Mouse (Mus musculus) myocyte (in vitro differentiated cells): ENCODE results near the gene Rdh16f2. TPM values are rescaled to one million over a fixed set of nuclear protein-coding genes. Genes with fewer than 3 reads are reported as not detected.
A peak's percentile ranks its signal among the peaks of the same experiment; 100 is the strongest.

ENCODE experiments used
- H3K27me3 ChIP-seq: one replicate; pipeline ENCODE4 v1.6.1; 2011; ENCODE audit not compliant: control insufficient read depth, insufficient read depth, insufficient read length
- H3K36me3 ChIP-seq: one replicate; pipeline ENCODE4 v1.6.1; 2011; ENCODE audit not compliant: control insufficient read depth, insufficient read depth
- H3K4me2 ChIP-seq: one replicate; pipeline ENCODE4 v1.6.1; 2011; ENCODE audit warnings: low read depth, control low read depth
- H3K4me3 ChIP-seq: one replicate; pipeline ENCODE4 v1.5.1; 2011; ENCODE audit warnings: mild to moderate bottlenecking, control low read depth, moderate library complexity
- H3K79me2 ChIP-seq: one replicate; pipeline ENCODE4 v1.6.1; 2011; ENCODE audit not compliant: control insufficient read depth, insufficient read depth
- H3ac ChIP-seq: one replicate; pipeline ENCODE4 v1.6.1; 2011; ENCODE audit not compliant: control insufficient read depth, insufficient read length
- CEBPB ChIP-seq: IDR thresholded peaks from 2 replicates; pipeline ENCODE4 v1.6.1; 2011; ENCODE audit warnings: mild to moderate bottlenecking, moderate library complexity; ENCODE audit not compliant: poor library complexity, insufficient read depth, severe bottlenecking
- E2F4 ChIP-seq: IDR thresholded peaks from one replicate; pipeline ENCODE4 v1.6.1; 2011; ENCODE audit warnings: mild to moderate bottlenecking, control low read depth, moderate library complexity; ENCODE audit not compliant: insufficient read depth
- MAX ChIP-seq: IDR thresholded peaks from one replicate; pipeline ENCODE4 v1.6.1; 2011; ENCODE audit warnings: low read depth, mild to moderate bottlenecking, control low read depth
- MYOD1 ChIP-seq, 3 experiments: IDR thresholded peaks; one replicate each; pipeline ENCODE4 v1.6.1; 2011; ENCODE audit warnings: control low read depth in 2 of 3, low read depth in 2 of 3, mild to moderate bottlenecking in 2 of 3, moderate library complexity in 1 of 3; ENCODE audit not compliant: insufficient read length in 2 of 3, control insufficient read depth in 1 of 3
- MYOG ChIP-seq, 3 experiments: IDR thresholded peaks; one replicate each; pipeline ENCODE4 v1.6.1; 2011; ENCODE audit warnings: control low read depth in 2 of 3, low read depth in 2 of 3, mild to moderate bottlenecking in 2 of 3; ENCODE audit not compliant: insufficient read length in 2 of 3, control insufficient read depth in 1 of 3, insufficient read depth in 1 of 3
- POLR2A ChIP-seq: IDR thresholded peaks from one replicate; pipeline ENCODE4 v1.6.1; 2011; ENCODE audit warnings: low read depth, mild to moderate bottlenecking, control low read depth, moderate library complexity; ENCODE audit not compliant: insufficient read length
- POLR2AphosphoS2 ChIP-seq: IDR thresholded peaks from one replicate; pipeline ENCODE4 v1.6.1; 2011; ENCODE audit warnings: low read depth, control low read depth; ENCODE audit not compliant: insufficient read length
- REST ChIP-seq: IDR thresholded peaks from one replicate; pipeline ENCODE4 v1.6.1; 2011; ENCODE audit warnings: mild to moderate bottlenecking, control low read depth, moderate library complexity; ENCODE audit not compliant: insufficient read depth, insufficient read length
- SRF ChIP-seq: IDR thresholded peaks from one replicate; pipeline ENCODE4 v1.6.1; 2011; ENCODE audit warnings: low read depth; ENCODE audit not compliant: control insufficient read depth, insufficient read length
- TCF12 ChIP-seq: IDR thresholded peaks from one replicate; pipeline ENCODE4 v1.6.1; 2011; ENCODE audit warnings: mild to moderate bottlenecking, control low read depth; ENCODE audit not compliant: poor library complexity, insufficient read depth, severe bottlenecking
- TCF3 ChIP-seq: IDR thresholded peaks from one replicate; pipeline ENCODE4 v1.6.1; 2011; ENCODE audit warnings: low read depth, control low read depth; ENCODE audit not compliant: insufficient read length
- USF1 ChIP-seq: IDR thresholded peaks from one replicate; pipeline ENCODE4 v1.6.1; 2011; ENCODE audit warnings: low read depth, mild to moderate bottlenecking, control low read depth, moderate library complexity
- polyA plus RNA-seq: library from polyadenylated mRNA; unstranded; fragments of >200 nt; fragmentation: generic; extraction: Trizol; gene quantifications from one replicate; pipeline ENCODE4 v1.2.1, GENCODE M21; 2012; ENCODE audit warnings: missing spikeins

Gene Rdh16f2
- polyA plus RNA-seq, 1 experiment, result 0.06 TPM

GRCm38 (mm10) chr10:127848089-127848488 is 18.2 kb upstream of the Rdh16f2 start:
- Histone ChIP-seq H3K79me2 (no peaks in the 10 kb centered on the region), H3K36me3 (no peaks in the 10 kb centered on the region), H3ac (no peak overlapping the region), H3K27me3 (peaks cover 15% of the 10 kb centered on the region), H3K4me3 (no peak overlapping the region), H3K4me2 (no peak overlapping the region)
- TF ChIP-seq USF1, result no peak
- TF ChIP-seq REST, result no peak
- no peak for TF ChIP-seq SRF
- TF ChIP-seq MYOD1 (IDR thresholded peaks at IDR 0.05; ENCODE audit: control insufficient read depth in 1 of 3, insufficient read length in 2 of 3, low read depth in 2 of 3), result no peak
- TF ChIP-seq POLR2AphosphoS2, result no peak
- TF ChIP-seq CEBPB, result no peak
- TF ChIP-seq POLR2A, result no peak
- no peak for TF ChIP-seq MYOG (IDR thresholded peaks at IDR 0.05; ENCODE audit: control insufficient read depth in 1 of 3, insufficient read depth in 1 of 3, insufficient read length in 2 of 3, low read depth in 2 of 3)
- no peak for TF ChIP-seq TCF3
- no peak for TF ChIP-seq E2F4
- TF ChIP-seq TCF12, result no peak

GRCm38 (mm10) chr10:127849628-127850027 is 16.6 kb upstream of the Rdh16f2 start, which contains the start of gene Rdh19:
Gene Rdh19, plus strand, starts transcription at chr10:127849928.
- Histone ChIP-seq H3ac (no peak within 1 kb of the TSS), H3K27me3 (peaks cover 17% of the 10 kb centered on the region), H3K36me3 (no peaks in the 10 kb centered on the region), H3K79me2 (no peaks in the 10 kb centered on the region), H3K4me3 (no peak within 1 kb of the TSS), H3K4me2 (no peak within 1 kb of the TSS)
- TF ChIP-seq SRF (no peak), POLR2AphosphoS2 (no peak), POLR2A (no peak), MAX (no peak), E2F4 (no peak), TCF3 (no peak), CEBPB (no peak), MYOD1 (IDR thresholded peaks at IDR 0.05; ENCODE audit: control insufficient read depth in 1 of 3, insufficient read length in 2 of 3, low read depth in 2 of 3) (no peak)

GRCm38 (mm10) chr10:127856376-127856775 is 9.9 kb upstream of the Rdh16f2 start:
- Histone ChIP-seq H3K79me2 (no peaks in the 10 kb centered on the region), H3K36me3 (no peaks in the 10 kb centered on the region), H3K4me3 (no peak overlapping the region), H3ac (no peak overlapping the region), H3K27me3 (peaks cover 14% of the 10 kb centered on the region), H3K4me2 (no peak overlapping the region)
- TF ChIP-seq TCF12, result no peak
- no peak for TF ChIP-seq USF1
- no peak for TF ChIP-seq MYOD1 (IDR thresholded peaks at IDR 0.05; ENCODE audit: control insufficient read depth in 1 of 3, insufficient read length in 2 of 3, low read depth in 2 of 3)
- TF ChIP-seq MAX, result no peak
- TF ChIP-seq E2F4, result no peak
- TF ChIP-seq POLR2AphosphoS2, result no peak
- no peak for TF ChIP-seq REST
- TF ChIP-seq CEBPB, result no peak
- no peak for TF ChIP-seq POLR2A
- TF ChIP-seq MYOG (IDR thresholded peaks at IDR 0.05; ENCODE audit: control insufficient read depth in 1 of 3, insufficient read depth in 1 of 3, insufficient read length in 2 of 3, low read depth in 2 of 3), result no peak
- TF ChIP-seq TCF3, result no peak
- TF ChIP-seq SRF, result no peak

GRCm38 (mm10) chr10:127864931-127865330 is 1.3 kb upstream of the Rdh16f2 start:
- Histone ChIP-seq H3K79me2 (no peaks in the 10 kb centered on the region), H3K4me3 (no peak overlapping the region), H3ac (no peak overlapping the region), H3K27me3 (peaks cover 19% of the 10 kb centered on the region), H3K4me2 (no peak overlapping the region), H3K36me3 (no peaks in the 10 kb centered on the region)
- no peak for TF ChIP-seq CEBPB
- TF ChIP-seq SRF, result no peak
- TF ChIP-seq MYOD1 (IDR thresholded peaks at IDR 0.05; ENCODE audit: control insufficient read depth in 1 of 3, insufficient read length in 2 of 3, low read depth in 2 of 3), result no peak
- no peak for TF ChIP-seq REST
- no peak for TF ChIP-seq POLR2A

- Histone ChIP-seq H3K4me3 (no peak overlapping the region), H3K27me3 (peaks cover 10% of the 10 kb centered on the region), H3K36me3 (no peaks in the 10 kb centered on the region), H3K4me2 (no peak overlapping the region), H3ac (no peak overlapping the region), H3K79me2 (no peaks in the 10 kb centered on the region)
- TF ChIP-seq POLR2A, result no peak
- peak in 1 of 3 experiments; percentile 26 for TF ChIP-seq MYOD1 (IDR thresholded peaks at IDR 0.05; ENCODE audit: control insufficient read depth in 1 of 3, insufficient read length in 2 of 3, low read depth in 2 of 3)
- TF ChIP-seq POLR2AphosphoS2, result no peak
- TF ChIP-seq TCF12, result no peak
Observed at GRCm38 (mm10) chr10:127872484-127872883, 6.2 kb downstream of the Rdh16f2 start.
